Mouse (Mus musculus) cerebellum, adult 18-20 months (tissue): ENCODE measurements around the gene Asnsd1.
A peak's percentile ranks its signal among the peaks of the same experiment; 100 is the strongest.
"Not testable (repeated sequence)": the region's sequence is repeated elsewhere in the genome, so short reads cannot be mapped to it uniquely, and the experiment has no call there.

ENCODE experiments used
- DNase-seq, 2 experiments: peaks; one replicate each; pipeline ENCODE4 v3.0.0; 2021

The Asnsd1 gene

GRCm38 (mm10) chr1:53352327-53353261 lies at the start of gene Asnsd1, which contains the start of the genes Asdurf and Gm28551:
Gene Asnsd1, minus strand, starts transcription at chr1:53352752.
Gene Asdurf, minus strand, starts transcription at chr1:53352619.
Gene Gm28551, minus strand, starts transcription at chr1:53352667.
- peak; percentile 94 to 96 for DNase-seq

GRCm38 (mm10) chr1:53393936-53394760 lies 41.6 kb upstream of the Asnsd1 start:
- DNase-seq = peak; percentile 3 to 9

DNA sequence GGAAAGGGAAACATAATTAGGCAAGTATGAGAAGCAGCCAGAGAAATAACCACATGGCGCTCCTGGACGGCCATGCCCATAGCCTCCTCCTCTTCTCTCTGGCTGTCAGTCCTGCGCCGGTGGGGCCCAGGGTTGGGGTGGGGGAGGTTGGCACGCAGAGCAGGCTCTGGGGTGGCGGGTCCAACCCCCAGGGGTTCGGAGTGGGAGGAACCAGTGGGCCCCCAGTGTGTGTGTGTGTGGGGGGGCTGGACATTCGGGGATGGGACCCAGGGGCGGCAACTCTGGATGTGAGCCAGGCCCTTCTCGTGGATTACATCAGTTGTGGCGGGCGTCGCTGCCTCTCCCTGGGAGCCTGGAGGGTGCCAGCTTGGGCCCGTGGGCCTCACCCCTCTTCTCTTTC lies 36.2 kb upstream of the Asnsd1 start:
- no peak for DNase-seq

GRCm38 (mm10) chr1:53384085-53384688 lies 31.6 kb upstream of the Asnsd1 start:
- no peak for DNase-seq

DNA sequence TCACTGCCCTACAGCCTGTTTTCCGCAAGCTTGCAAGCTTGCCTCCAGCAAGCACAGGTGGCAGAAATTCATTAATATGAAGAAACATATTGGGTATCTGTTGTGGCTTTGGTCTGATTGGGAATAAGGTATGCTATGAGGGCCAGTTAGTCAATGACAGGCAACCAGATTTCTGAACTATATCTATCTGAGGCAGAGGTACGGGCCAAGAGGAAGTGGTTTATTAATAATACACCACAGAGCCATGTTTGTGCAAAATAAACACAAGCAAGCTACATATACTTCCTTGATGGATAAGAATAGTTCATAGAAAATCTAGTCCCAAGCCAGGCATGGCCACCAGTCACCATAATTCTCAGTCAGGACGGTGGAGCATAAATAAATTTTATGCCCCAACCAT lies 25.2 kb upstream of the Asnsd1 start:
- no peak for DNase-seq

GRCm38 (mm10) chr1:53375965-53376364 lies 23.4 kb upstream of the Asnsd1 start:
- DNase-seq = not testable (repeated sequence)

DNA sequence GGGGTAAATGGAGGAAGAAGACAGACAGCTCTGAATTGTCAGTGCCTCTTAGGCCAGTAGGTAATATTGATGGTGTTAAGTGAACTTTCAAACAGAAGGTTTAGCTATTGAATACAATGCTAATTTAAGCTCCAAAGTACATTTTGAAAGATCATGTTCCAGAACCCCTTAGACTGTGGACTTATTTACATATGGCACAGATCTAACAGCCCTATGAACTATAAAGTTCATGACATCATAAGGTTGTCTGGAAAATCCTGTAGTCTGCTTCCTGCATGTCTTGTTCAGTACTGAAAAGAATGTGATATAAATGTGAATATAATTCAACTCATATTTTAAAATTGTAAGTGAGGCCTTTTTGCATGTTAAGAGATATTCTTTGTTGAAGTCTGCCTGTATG lies 6.4 kb upstream of the Asnsd1 start:
- no peak for DNase-seq

GRCm38 (mm10) chr1:53341071-53341470 lies 11.5 kb downstream of the Asnsd1 start:
- no peak for DNase-seq

DNA sequence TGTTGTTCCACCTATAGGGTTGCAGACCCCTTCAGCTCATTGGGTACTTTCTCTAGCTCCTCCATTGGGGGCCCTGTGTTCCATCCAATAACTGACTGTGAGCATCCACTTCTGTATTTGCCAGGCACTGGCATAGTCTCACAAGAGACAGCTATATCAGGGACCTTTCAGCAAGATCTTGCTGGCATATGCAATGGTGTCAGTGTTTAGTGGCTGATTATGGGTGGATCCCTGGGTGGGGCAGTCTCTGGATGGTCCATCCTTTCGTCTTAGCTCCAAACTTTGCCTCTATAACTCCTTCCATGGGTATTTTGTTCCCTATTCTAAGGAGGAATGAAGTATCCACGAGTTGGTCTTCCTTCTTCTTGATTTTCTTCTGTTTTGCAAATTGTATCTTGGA lies 15.1 kb downstream of the Asnsd1 start:
- DNase-seq = not testable (repeated sequence)

DNA sequence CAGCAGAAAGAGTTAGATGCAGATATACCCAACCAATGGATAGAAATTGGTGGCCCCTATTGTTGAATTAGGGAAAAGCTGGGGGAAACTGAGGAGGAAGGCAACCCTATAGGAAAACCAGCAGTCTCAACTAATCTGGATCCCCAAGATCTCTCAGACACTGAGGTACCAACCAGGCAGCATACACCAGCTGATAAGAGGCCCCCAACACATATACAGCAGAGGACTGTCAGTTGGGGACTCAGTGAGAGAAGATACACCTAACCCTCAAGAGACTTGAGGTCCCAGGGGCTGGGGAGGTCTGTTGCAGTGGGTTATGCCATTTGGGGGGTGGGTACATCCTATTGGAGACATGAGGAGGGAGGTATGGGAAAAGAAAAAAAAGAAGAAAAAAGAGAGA lies 17.1 kb downstream of the Asnsd1 start:
- DNase-seq = no peak

DNA sequence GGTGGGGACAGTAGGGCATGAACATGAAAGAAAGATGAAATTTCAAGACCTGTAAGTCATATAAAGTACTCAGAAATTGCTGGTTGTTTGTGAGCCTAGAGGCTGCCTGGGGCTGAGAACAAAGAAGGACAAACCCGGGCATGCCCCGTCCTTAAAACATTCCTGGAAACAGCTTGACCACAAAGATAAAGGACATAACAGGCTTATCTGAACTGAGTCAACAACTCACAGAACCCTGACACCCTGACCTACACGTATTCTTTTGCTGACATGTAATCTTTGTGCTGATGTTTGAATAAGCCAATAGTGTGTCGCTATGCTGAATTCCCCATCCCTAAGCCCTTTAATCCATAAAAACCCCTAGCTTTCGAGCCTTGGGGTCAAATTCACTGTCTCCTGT lies 19.0 kb downstream of the Asnsd1 start:
- not testable (repeated sequence) for DNase-seq

DNA sequence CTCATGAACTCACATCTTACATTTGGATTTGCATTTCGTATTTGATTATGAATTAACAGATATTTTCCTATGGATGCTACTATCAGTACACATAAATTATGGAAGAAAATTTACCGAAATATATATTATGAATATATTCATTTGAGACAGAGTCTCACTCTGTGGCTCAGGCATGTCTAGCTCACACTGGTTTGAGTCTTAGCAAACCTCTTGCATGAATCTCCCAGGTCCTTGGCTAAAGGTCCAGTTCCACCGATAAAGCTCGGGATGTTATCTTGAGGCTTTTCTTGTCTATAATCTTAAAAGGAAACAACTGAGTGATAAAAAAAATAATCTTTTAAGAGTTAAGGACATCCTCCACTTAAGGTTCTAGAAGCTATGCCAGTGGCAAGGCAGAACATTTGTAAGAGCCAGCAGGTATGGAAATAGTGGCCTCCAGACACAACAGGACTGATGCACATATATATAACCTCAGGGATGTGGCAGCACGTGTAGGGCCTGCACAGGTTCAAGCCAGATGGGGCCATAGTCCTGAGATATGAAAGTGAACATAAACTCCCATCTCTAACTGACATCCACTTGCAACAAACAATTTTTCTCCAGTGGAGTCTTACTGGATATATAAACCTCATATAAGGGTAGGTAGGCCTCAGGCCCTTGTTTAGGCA lies 27.6 kb downstream of the Asnsd1 start:
- no peak for DNase-seq

GRCm38 (mm10) chr1:53324277-53324676 lies 28.3 kb downstream of the Asnsd1 start:
- DNase-seq = no peak

DNA sequence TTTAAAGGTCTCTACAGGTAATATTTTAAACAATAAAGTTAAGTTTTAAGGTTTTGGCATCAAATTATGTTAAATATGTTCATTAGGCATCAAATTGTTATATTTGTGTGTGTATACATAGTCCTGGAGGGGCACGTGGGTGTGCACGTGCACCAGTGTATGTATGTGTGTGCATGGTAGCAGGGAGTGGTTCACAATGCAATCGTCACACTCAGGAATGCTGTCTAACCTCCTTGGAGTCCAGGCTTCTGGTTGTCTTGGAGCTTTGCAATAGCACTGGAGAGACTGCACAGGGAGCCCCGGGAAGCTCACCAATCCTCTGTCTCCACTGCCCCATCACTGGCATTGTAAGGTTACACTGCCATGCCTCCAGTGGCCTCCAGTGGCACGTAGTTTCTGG lies 29.3 kb downstream of the Asnsd1 start:
- no peak for DNase-seq

DNA sequence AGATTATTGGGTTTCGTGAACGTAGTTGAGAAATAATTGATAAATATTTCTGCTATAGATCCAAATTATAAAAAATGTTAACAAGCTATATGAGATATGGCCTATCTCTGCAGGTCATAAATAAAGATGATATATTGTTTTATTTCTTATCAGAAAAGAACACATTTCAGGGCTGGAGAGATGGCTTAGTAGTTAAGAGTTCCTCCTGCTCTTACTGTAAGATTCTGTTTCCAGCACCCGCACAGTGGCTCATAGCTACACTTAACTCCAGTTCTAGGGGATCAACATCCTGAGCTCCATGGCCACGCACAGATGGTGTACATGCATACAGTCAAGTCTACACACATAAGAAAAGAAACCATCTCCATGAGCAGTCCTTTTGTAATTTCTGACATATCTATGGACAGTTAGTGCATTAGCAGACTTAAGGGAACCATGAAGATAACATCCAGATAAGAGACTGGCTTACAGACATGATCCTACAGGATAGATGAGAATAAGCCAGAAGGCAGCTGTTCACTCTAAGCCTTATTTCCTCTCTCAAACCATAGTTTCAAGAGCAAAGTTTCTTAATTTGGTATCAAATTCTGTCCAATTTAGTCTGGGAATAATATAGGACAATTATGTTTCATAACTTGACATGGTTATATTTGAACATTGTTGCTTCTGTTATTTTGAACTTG lies 30.7 kb downstream of the Asnsd1 start:
- no peak for DNase-seq

DNA sequence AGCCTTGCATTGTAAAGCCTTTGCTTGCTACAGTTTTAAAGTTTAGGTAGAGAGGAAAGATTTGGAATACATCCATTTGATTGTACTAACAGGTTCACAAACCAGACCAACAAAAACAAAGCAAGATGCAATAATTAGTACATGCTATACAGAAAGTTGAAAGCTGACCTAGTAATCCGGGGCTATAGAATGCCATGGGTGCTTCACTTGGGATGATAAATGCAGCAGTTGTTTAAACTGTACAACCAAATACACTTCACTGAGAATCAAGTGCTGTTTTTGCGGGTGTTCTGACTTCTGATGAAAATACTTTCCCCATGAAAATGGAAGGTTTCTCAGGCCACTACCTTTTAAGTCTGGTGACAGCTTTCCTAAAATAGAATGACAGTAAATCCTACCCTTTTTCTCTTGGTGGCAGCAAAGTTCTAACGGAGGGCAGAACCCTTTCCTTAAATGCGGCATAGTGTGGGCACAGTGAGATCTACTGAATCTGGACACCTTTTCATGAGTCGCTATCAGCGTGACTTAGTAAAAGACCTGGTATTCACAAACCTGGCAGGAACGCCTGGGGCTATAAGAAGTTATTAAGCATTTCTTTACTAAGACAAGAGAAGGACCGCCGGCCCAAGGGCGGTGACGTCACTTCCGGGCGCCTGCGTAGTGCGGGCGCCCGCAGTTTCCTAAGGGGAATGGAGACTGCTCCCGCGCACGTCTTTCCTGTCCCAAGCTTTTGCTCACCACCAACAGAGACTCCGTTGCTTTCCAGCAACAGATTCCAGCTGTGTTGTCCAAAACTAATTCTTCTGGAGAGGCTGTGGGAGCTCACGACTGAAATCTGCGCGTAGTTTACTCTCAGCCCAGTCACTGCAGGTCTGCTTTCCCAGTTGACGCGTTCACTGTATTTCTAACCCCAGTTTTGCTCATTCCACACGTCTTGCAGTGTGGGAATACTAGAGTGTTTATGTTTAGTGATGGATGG lies 39.3 kb downstream of the Asnsd1 start, which contains the start of gene Osgepl1:
Gene Osgepl1 (plus strand): TSS at position 636 of the 979 bp plus-strand sequence.
- peak; percentile 83 to 90 for DNase-seq

DNA sequence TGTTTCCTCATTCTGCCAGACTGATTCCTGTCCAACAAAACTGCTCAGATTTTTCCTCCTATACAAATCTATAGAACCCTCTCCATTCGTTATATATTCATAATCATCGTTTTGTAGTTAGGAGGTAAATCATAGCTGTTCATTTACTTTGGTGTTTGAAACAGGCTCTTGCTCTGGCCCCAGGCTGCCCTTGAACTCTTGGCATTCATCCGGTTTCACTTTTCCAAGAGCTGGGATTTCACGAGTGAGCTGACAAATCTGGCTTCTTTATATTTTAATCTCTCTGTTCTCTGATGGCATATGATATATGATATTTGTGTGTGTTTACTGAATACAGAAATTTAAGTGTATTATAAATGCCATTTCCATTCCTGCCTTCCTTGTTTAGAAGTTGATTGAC lies 52.0 kb downstream of the Asnsd1 start:
- no peak for DNase-seq

DNA sequence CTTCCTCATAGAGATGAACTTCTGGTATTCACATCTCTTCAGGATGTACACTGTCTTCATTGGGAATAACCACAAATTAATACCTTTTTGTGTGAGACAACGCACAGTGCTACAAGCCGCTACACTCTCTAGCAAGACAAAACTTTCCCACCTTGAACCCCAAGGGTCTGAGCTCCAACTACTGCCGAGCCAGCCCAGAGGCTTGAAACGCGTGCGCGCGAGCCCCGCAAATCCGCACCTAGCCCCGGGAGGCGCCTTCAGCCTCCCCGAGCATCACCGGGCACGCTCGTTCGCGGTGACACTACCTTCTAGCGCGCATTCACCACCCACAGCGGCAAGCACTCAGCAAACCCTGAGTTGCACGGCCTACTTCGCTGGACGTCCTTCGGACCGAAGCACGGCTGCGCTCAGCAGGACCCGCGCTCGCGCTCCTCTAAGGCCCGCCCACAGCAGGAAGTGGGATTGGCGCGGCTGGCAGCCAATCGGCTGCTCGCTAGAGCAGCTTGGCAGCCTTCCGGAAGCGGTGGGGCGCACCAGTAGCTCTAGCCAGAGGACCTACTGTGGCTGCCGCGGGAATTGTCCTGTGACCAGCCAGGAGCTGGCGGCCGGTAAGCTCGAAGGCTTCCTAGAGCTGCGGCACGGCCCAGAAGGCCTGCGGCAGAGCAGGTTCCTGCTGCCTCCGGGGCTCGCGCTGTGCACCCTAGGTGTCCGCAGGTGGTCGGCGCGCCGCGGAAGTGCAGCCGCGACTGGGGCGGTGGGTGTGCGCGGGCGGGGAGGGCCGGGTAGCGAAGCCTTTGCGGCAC lies 55.8 kb downstream of the Asnsd1 start, which contains the start of the genes Pms1, Ormdl1 and Gm28778:
Gene Pms1 (minus strand): TSS at position 438 of the 803 bp plus-strand sequence.
Gene Ormdl1 (plus strand): TSS at position 515 of the 803 bp plus-strand sequence.
Gene Gm28778 (plus strand): TSS at position 531 of the 803 bp plus-strand sequence.
- DNase-seq = peak; percentile 93 to 99
